Mouse (Mus musculus) adrenal gland (tissue): Measurements from ENCODE around the gene 1700012P22Rik.

ENCODE experiments used
- intact Hi-C: fragments of 180-260 bp; cut with DNase I; formaldehyde crosslinking; loops from one replicate; pipeline ENCODE4 v1.15.1; 2025
- long read RNA-seq, 2 experiments: library from polyadenylated mRNA; unstranded; transcript quantifications; one replicate each; pipeline ENCODE4 v2.0.0; 2020; ENCODE audit warnings: borderline replicate concordance in 1 of 2; ENCODE audit not compliant: insufficient replicate concordance in 1 of 2

The 1700012P22Rik gene
- long read RNA-seq, experiment 1, result 0 reads
- long read RNA-seq, experiment 2, result 0 reads

GRCm38 (mm10) chr4:144438672-144439071, at the start of gene 1700012P22Rik:
TSS of gene 1700012P22Rik (minus strand) at chr4:144438772.
- intact Hi-C loops, result no loop called here

GRCm38 (mm10) chr4:144468091-144468490, 29.5 kb upstream of the 1700012P22Rik start:
- intact Hi-C loops, result no loop called here

GRCm38 (mm10) chr4:144465206-144465605, 26.6 kb upstream of the 1700012P22Rik start:
- intact Hi-C loops, result no loop called here

- intact Hi-C loops, result no loop called here
Observed at GRCm38 (mm10) chr4:144463656-144464055, 25.1 kb upstream of the 1700012P22Rik start, which contains the start of gene Aadacl3. TSS of gene Aadacl3 (minus strand) at chr4:144463756.

GRCm38 (mm10) chr4:144453217-144453616, 14.6 kb upstream of the 1700012P22Rik start, which contains the start of gene Gm9944:
TSS of gene Gm9944 (minus strand) at chr4:144453317.
- intact Hi-C loops, result no loop called here

GRCm38 (mm10) chr4:144448546-144448945, 10.0 kb upstream of the 1700012P22Rik start:
- intact Hi-C loops, result no loop called here

- intact Hi-C loops, result no loop called here
Observed at GRCm38 (mm10) chr4:144441582-144441981, 3.0 kb upstream of the 1700012P22Rik start.

- intact Hi-C loops, result no loop called here
Observed at GRCm38 (mm10) chr4:144441095-144441494, 2.5 kb upstream of the 1700012P22Rik start.

GRCm38 (mm10) chr4:144433216-144433615, 5.4 kb downstream of the 1700012P22Rik start:
- intact Hi-C loops, result no loop called here

GRCm38 (mm10) chr4:144430723-144431122, 7.8 kb downstream of the 1700012P22Rik start:
- intact Hi-C loops, result no loop called here

- intact Hi-C loops, result no loop called here
Observed at GRCm38 (mm10) chr4:144428868-144429267, 9.7 kb downstream of the 1700012P22Rik start.

- intact Hi-C loops, result no loop called here
Observed at GRCm38 (mm10) chr4:144424590-144424989, 14.0 kb downstream of the 1700012P22Rik start.

- intact Hi-C loops, result no loop called here
Observed at GRCm38 (mm10) chr4:144420644-144421043, 17.9 kb downstream of the 1700012P22Rik start.

- intact Hi-C loops, result no loop called here
Observed at GRCm38 (mm10) chr4:144408290-144408689, 30.3 kb downstream of the 1700012P22Rik start, which contains the start of gene Pramef12. TSS of gene Pramef12 (minus strand) at chr4:144408464.

GRCm38 (mm10) chr4:144406261-144406660, 32.3 kb downstream of the 1700012P22Rik start:
- intact Hi-C loops, result no loop called here

- intact Hi-C loops, result no loop called here
Observed at GRCm38 (mm10) chr4:144404456-144405086, 34.0 kb downstream of the 1700012P22Rik start.

- intact Hi-C loops, result no loop called here
Observed at GRCm38 (mm10) chr4:144402712-144403111, 35.9 kb downstream of the 1700012P22Rik start.

GRCm38 (mm10) chr4:144396316-144396715, 42.3 kb downstream of the 1700012P22Rik start:
- intact Hi-C loops, result no loop called here

- intact Hi-C loops, result no loop called here
Observed at GRCm38 (mm10) chr4:144377911-144378310, 60.7 kb downstream of the 1700012P22Rik start, which contains the start of gene Pramef20. TSS of gene Pramef20 (minus strand) at chr4:144377933.
